Mouse (Mus musculus) forebrain, embryonic 10.5 days (tissue): ENCODE data around the gene Tbc1d23. TPM values are rescaled to one million over a fixed set of nuclear protein-coding genes. Genes with fewer than 3 reads are reported as not detected.

Experiments used
- DNase-seq: peaks from one replicate; pipeline ENCODE4 v3.0.0-alpha.2; 2017; ENCODE audit warnings: low spot score; ENCODE audit errors: extremely low spot score
- H3K27ac ChIP-seq: fragments of 300-500 bp; sonication (generic); 2 replicates; pipeline ENCODE4 v1.5.1; 2016; ENCODE audit warnings: mild to moderate bottlenecking
- H3K27me3 ChIP-seq: fragments of 300-500 bp; sonication (generic); 2 replicates; pipeline ENCODE4 v1.6.1; 2016; ENCODE audit warnings: mild to moderate bottlenecking; ENCODE audit not compliant: poor library complexity, severe bottlenecking
- H3K36me3 ChIP-seq: fragments of 300-500 bp; sonication (generic); replicated peaks from 2 replicates; pipeline ENCODE4 v1.6.1; 2016; ENCODE audit warnings: mild to moderate bottlenecking, moderate library complexity
- H3K4me1 ChIP-seq: fragments of 300-500 bp; sonication (generic); 2 replicates; pipeline ENCODE4 v1.6.1; 2016
- H3K4me3 ChIP-seq: fragments of 300-500 bp; sonication (generic); 2 replicates; pipeline ENCODE4 v1.5.1; 2016; ENCODE audit warnings: mild to moderate bottlenecking, moderate library complexity
- H3K9me3 ChIP-seq: fragments of 300-500 bp; sonication (generic); 2 replicates; pipeline ENCODE4 v1.6.1; 2016; ENCODE audit warnings: mild to moderate bottlenecking, moderate library complexity
- WGBS: fragments of 180-500 bp; shearing (Covaris S2); methylation state at CpG from one replicate; pipeline ENCODE4 v1.1.7; 2016; 5-methylcytosine and 5-hydroxymethylcytosine counted together
- polyA plus RNA-seq: library from polyadenylated mRNA; unstranded; fragments of >200 nt; fragmentation: Nextera tagmentation; extraction: Ambion mirVana; gene quantifications from 2 replicates; pipeline ENCODE4 v1.2.1, GENCODE M21; 2016

Gene Tbc1d23
- polyA plus RNA-seq, 1 experiment from 2014 or later: 18.2 TPM

DNA sequence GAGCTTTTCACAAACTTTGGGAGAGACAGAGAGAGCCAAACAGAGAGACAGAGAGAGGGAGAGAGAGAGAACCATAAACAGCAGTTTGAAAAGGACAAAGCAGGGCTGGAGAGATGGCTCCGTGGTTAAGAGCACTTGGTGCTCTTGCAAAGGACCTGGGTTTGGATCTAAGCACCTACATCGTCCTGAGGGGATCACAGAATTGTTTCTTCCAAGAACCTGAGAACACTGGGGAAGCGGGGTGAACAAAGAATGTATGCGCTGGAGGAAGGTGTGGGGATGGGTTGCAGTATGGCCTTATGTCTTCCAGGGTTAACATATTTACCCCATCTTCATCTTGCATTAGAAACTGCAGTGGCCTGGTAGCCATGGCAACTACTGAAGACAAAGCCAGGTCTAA, 63.1 kb downstream of the Tbc1d23 start:
- H3K4me1 ChIP-seq: peaks cover 19% of the 10 kb centered on the region
- no peaks in the 10 kb centered on the region for H3K9me3 ChIP-seq
- no peak overlapping the region for H3K4me3 ChIP-seq
- no peak for DNase-seq
- H3K36me3 ChIP-seq: peaks cover 19% of the 10 kb centered on the region
- WGBS: 52% methylated on average over 4 of the region's 4 CpGs
- no peaks in the 10 kb centered on the region for H3K27me3 ChIP-seq
- H3K27ac ChIP-seq: no peak overlapping the region

- Histone ChIP-seq H3K4me1 (peaks cover 19% of the 10 kb centered on the region), H3K27me3 (no peaks in the 10 kb centered on the region), H3K4me3 (peak overlapping the region; percentile 79), H3K9me3 (no peaks in the 10 kb centered on the region), H3K36me3 (peaks cover 19% of the 10 kb centered on the region), H3K27ac (peak overlapping the region; percentile 91)
- WGBS: 41% methylated on average over 5 of the region's 5 CpGs
- DNase-seq: no peak
Measured at GRCm38 (mm10) chr16:57167514-57167912, 63.8 kb downstream of the Tbc1d23 start.

- WGBS: under 1% methylated on average over 58 of the region's 58 CpGs
Measured at GRCm38 (mm10) chr16:57166611-57167513, 64.4 kb downstream of the Tbc1d23 start, which contains the start of gene Nit2. Nit2 (minus strand) TSS chr16:57167341.

DNA sequence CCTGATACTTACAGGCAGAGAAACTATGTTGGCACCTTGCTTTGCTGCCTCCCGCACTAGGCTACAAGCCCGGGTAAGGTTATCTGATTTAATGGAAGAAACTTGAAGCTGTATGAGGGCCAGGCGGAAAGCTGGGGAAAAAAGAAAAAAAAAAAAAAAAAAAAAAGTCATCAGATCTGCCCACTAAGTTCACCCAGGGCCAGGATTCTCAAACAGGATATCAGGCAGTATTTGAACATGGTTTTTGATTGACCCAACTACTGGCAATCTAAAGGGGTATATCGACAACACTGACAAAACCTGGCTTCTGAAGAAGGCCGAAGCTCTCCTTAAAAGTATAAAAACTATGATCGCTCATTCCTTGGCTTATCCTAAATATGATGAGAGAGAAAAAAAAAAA, 65.2 kb downstream of the Tbc1d23 start:
- Histone ChIP-seq H3K4me3 (peak overlapping the region; percentile 79), H3K27ac (no peak overlapping the region; the same call in 1 of the 2 replicates), H3K9me3 (no peaks in the 10 kb centered on the region), H3K4me1 (peaks cover 19% of the 10 kb centered on the region), H3K36me3 (peaks cover 16% of the 10 kb centered on the region), H3K27me3 (no peaks in the 10 kb centered on the region)
- no peak for DNase-seq
- 88% methylated on average over 6 of the region's 6 CpGs for WGBS

More at GRCm38 (mm10) chr16:57166611-57167513, 64.4 kb downstream of the Tbc1d23 start, which contains the start of gene Nit2:
- H3K9me3 ChIP-seq: no peaks in the 10 kb centered on the region
- peak; percentile 94 for DNase-seq
- peak within 1 kb of the TSS; percentile 91 for H3K27ac ChIP-seq
- H3K36me3 ChIP-seq: peaks cover 14% of the 10 kb centered on the region
- H3K27me3 ChIP-seq: no peaks in the 10 kb centered on the region
- H3K4me1 ChIP-seq: peaks cover 19% of the 10 kb centered on the region
- peak within 1 kb of the TSS; percentile 79 for H3K4me3 ChIP-seq

- WGBS: 97% methylated on average over 5 of the region's 5 CpGs
Measured at GRCm38 (mm10) chr16:57165157-57165556, 66.1 kb downstream of the Tbc1d23 start.

GRCm38 (mm10) chr16:57163694-57164093, 67.6 kb downstream of the Tbc1d23 start:
- 88% methylated on average over 1 of the region's 1 CpGs for WGBS
- Histone ChIP-seq H3K9me3 (no peaks in the 10 kb centered on the region), H3K36me3 (peaks cover 33% of the 10 kb centered on the region), H3K27me3 (no peaks in the 10 kb centered on the region), H3K4me3 (no peak overlapping the region), H3K27ac (no peak overlapping the region), H3K4me1 (peaks cover 19% of the 10 kb centered on the region)
- no peak for DNase-seq

More at GRCm38 (mm10) chr16:57165157-57165556, 66.1 kb downstream of the Tbc1d23 start:
- Histone ChIP-seq H3K36me3 (peaks cover 22% of the 10 kb centered on the region), H3K9me3 (no peaks in the 10 kb centered on the region), H3K27me3 (no peaks in the 10 kb centered on the region), H3K27ac (no peak overlapping the region), H3K4me1 (peaks cover 19% of the 10 kb centered on the region), H3K4me3 (no peak overlapping the region)
- no peak for DNase-seq

DNA sequence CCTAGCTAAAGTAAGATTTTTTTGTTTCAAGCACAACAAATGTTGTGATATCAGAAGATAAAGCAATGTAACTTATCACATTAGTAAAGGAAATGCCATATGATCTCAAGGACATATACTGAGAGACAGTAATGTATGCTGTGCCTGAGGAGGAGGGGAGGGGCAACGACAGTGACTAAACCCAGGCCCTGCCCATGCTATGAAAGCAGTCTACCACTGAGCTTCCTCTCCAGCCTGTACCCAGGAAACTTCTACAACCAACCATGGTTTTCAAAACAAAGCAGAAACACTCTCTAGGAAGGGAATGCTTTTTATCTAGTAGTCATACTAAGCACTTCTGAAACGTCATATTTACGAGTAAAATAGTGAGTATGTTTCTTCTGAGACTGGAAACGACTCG, 68.5 kb downstream of the Tbc1d23 start:
- no peaks in the 10 kb centered on the region for H3K27me3 ChIP-seq
- no peaks in the 10 kb centered on the region for H3K9me3 ChIP-seq
- peaks cover 41% of the 10 kb centered on the region for H3K36me3 ChIP-seq
- no peak overlapping the region for H3K27ac ChIP-seq
- WGBS: 89% methylated on average over 5 of the region's 5 CpGs
- no peak overlapping the region for H3K4me3 ChIP-seq
- DNase-seq: no peak
- H3K4me1 ChIP-seq: peaks cover 10% of the 10 kb centered on the region

- WGBS: 74% methylated on average over 7 of the region's 7 CpGs
- Histone ChIP-seq H3K4me3 (no peak overlapping the region), H3K4me1 (no peaks in the 10 kb centered on the region), H3K9me3 (no peaks in the 10 kb centered on the region), H3K27ac (no peak overlapping the region), H3K27me3 (no peaks in the 10 kb centered on the region), H3K36me3 (peaks cover 68% of the 10 kb centered on the region)
- DNase-seq: no peak
Measured at GRCm38 (mm10) chr16:57159835-57160234, 71.5 kb downstream of the Tbc1d23 start.

DNA sequence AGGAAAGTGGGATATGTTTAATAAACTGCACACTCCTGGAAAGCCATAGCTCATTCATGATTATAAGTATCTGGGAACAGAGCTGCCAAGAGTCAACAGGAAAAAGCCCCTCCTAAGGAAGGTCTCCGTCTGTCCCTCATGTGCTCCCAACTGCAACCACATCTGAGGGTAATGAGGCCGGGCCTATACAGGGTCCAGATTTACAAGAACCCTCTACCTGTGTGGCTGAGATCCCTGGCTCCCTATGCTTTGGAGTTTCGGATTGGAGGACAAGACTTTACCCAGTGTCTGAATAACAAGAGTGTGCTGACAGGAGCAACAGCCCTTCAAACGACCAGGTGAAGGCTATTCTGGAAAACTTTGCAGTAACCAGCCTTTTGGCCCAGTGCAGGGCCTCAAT, 73.6 kb downstream of the Tbc1d23 start:
- no peak for DNase-seq
- Histone ChIP-seq H3K27me3 (no peaks in the 10 kb centered on the region), H3K4me1 (no peaks in the 10 kb centered on the region), H3K9me3 (no peaks in the 10 kb centered on the region), H3K36me3 (peaks cover 86% of the 10 kb centered on the region), H3K4me3 (no peak overlapping the region), H3K27ac (no peak overlapping the region)
- 83% methylated on average over 4 of the region's 4 CpGs for WGBS

- Histone ChIP-seq H3K36me3 (peaks cover 91% of the 10 kb centered on the region), H3K4me1 (no peaks in the 10 kb centered on the region), H3K4me3 (no peak overlapping the region), H3K9me3 (no peaks in the 10 kb centered on the region), H3K27me3 (no peaks in the 10 kb centered on the region), H3K27ac (no peak overlapping the region)
- WGBS: 92% methylated on average over 4 of the region's 4 CpGs
- no peak for DNase-seq
Measured at GRCm38 (mm10) chr16:57157076-57157475, 74.2 kb downstream of the Tbc1d23 start.

- H3K4me1 ChIP-seq: no peaks in the 10 kb centered on the region
- H3K9me3 ChIP-seq: no peaks in the 10 kb centered on the region
- H3K4me3 ChIP-seq: no peak overlapping the region
- no peaks in the 10 kb centered on the region for H3K27me3 ChIP-seq
- H3K27ac ChIP-seq: no peak overlapping the region
- H3K36me3 ChIP-seq: peaks cover 95% of the 10 kb centered on the region
- DNase-seq: no peak
Measured at GRCm38 (mm10) chr16:57155899-57156298, 75.4 kb downstream of the Tbc1d23 start.

DNA sequence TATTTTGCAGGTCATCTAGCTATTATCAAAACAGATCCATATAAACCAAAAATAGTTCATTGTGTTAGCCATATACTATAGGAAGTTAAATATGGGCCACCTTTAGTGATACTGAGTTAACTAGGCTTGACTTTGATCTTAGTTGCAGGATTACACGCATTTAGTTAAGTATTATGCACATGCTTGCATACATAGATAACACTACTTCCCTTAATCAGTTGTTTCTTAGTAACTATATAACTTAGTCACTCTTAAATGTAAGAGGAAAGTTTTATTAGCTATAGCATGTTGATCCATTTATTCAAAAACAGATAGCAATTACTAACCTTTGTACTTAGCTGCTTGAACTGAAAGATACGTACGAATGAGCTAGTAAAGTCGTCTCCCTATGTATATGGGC, 79.9 kb downstream of the Tbc1d23 start:
- whole genome bisulfite sequencing: 97% methylated on average over 4 of the region's 4 CpGs
- no peaks in the 10 kb centered on the region for H3K9me3 ChIP-seq
- peaks cover 97% of the 10 kb centered on the region for H3K36me3 ChIP-seq
- H3K27me3 ChIP-seq: no peaks in the 10 kb centered on the region
- H3K4me3 ChIP-seq: no peak overlapping the region
- no peak overlapping the region for H3K27ac ChIP-seq
- no peak for DNase-seq
- H3K4me1 ChIP-seq: no peaks in the 10 kb centered on the region

GRCm38 (mm10) chr16:57144741-57145140, 86.6 kb downstream of the Tbc1d23 start:
- H3K4me3 ChIP-seq: no peak overlapping the region
- DNase-seq: no peak
- H3K36me3 ChIP-seq: peaks cover 88% of the 10 kb centered on the region
- no peaks in the 10 kb centered on the region for H3K27me3 ChIP-seq
- no peak overlapping the region for H3K27ac ChIP-seq
- H3K4me1 ChIP-seq: no peaks in the 10 kb centered on the region
- H3K9me3 ChIP-seq: no peaks in the 10 kb centered on the region
- 95% methylated on average over 5 of the region's 5 CpGs for WGBS
